Mouse (Mus musculus): Measurements from ENCODE around the gene Ndufs5. TPM values are rescaled to one million over a fixed set of nuclear protein-coding genes. Genes with fewer than 3 reads are reported as not detected.

Ndufs5 gene
- 246 and 263 TPM in 2 replicates for polyA plus RNA-seq (2015; fragmentation: Nextera tagmentation; extraction: Ambion mirVana)

- Histone ChIP-seq H3K9me3 (ENCODE audit: low read length) (no peaks in the 10 kb centered on the region), H3K36me3 (ENCODE audit: insufficient read depth, low read length) (peaks cover 6% of the 10 kb centered on the region; the same call in 1 of the 2 replicates), H3K4me3 (ENCODE audit: low read depth, low read length) (peak within 1 kb of the TSS; percentile 68), H3K27me3 (replicated peaks; ENCODE audit: insufficient read depth, low read length) (no peaks in the 10 kb centered on the region), H3K27ac (ENCODE audit: low read length) (peak within 1 kb of the TSS; percentile 64), H3K9ac (replicated peaks; ENCODE audit: low read depth) (peak within 1 kb of the TSS; percentile 75), H3K4me2 (replicated peaks; ENCODE audit: low read depth, low read length) (peak within 1 kb of the TSS; percentile 67), H3K4me1 (ENCODE audit: insufficient read depth, low read depth, low read length) (peaks cover 4% of the 10 kb centered on the region)
- ATAC-seq (peak; percentile 99), DNase-seq (ENCODE audit: low spot score) (peak; percentile 98)
- under 1% methylated on average over 40 of the region's 40 CpGs for WGBS
- TF ChIP-seq EP300 (IDR thresholded peaks at IDR 0.05): no peak
- no peak; the same call in 1 of the 2 replicates for TF ChIP-seq CTCF (IDR thresholded peaks at IDR 0.05)
These were observed at the start of gene Ndufs5 for GRCm38 (mm10) chr4:123717574-123718433. TSS of gene Ndufs5 (minus strand) at chr4:123718202.

GRCm38 (mm10) chr4:123765071-123765470 lies 47.1 kb upstream of the Ndufs5 start:
- no peak overlapping the region for H3K27ac ChIP-seq (ENCODE audit: low read length)
- 46% methylated on average over 6 of the region's 6 CpGs for WGBS
- H3K4me3 ChIP-seq (ENCODE audit: low read depth, low read length): no peak overlapping the region
- H3K9me3 ChIP-seq (ENCODE audit: low read length): no peaks in the 10 kb centered on the region
- H3K9ac ChIP-seq (replicated peaks; ENCODE audit: low read depth): no peak overlapping the region
- no peak overlapping the region for H3K4me2 ChIP-seq (replicated peaks; ENCODE audit: low read depth, low read length)
- no peaks in the 10 kb centered on the region for H3K27me3 ChIP-seq (replicated peaks; ENCODE audit: insufficient read depth, low read length)
- no peak for DNase-seq (ENCODE audit: low spot score)
- H3K4me1 ChIP-seq (ENCODE audit: insufficient read depth, low read depth, low read length): no peaks in the 10 kb centered on the region
- no peak for ATAC-seq
- H3K36me3 ChIP-seq (ENCODE audit: insufficient read depth, low read length): no peaks in the 10 kb centered on the region
- TF ChIP-seq CTCF (IDR thresholded peaks at IDR 0.05) (no peak), EP300 (IDR thresholded peaks at IDR 0.05) (no peak)

GRCm38 (mm10) chr4:123758306-123758705 lies 40.3 kb upstream of the Ndufs5 start:
- Histone ChIP-seq H3K27me3 (replicated peaks; ENCODE audit: insufficient read depth, low read length) (no peaks in the 10 kb centered on the region), H3K27ac (ENCODE audit: low read length) (no peak overlapping the region), H3K9me3 (ENCODE audit: low read length) (no peaks in the 10 kb centered on the region), H3K36me3 (ENCODE audit: insufficient read depth, low read length) (no peaks in the 10 kb centered on the region), H3K4me1 (ENCODE audit: insufficient read depth, low read depth, low read length) (no peaks in the 10 kb centered on the region), H3K4me2 (replicated peaks; ENCODE audit: low read depth, low read length) (no peak overlapping the region), H3K9ac (replicated peaks; ENCODE audit: low read depth) (no peak overlapping the region), H3K4me3 (ENCODE audit: low read depth, low read length) (no peak overlapping the region)
- TF ChIP-seq EP300 (IDR thresholded peaks at IDR 0.05) (no peak), CTCF (IDR thresholded peaks at IDR 0.05) (peak; percentile 64)
- 41% methylated on average over 4 of the region's 4 CpGs for WGBS
- peak; percentile 60 for DNase-seq (ENCODE audit: low spot score)
- peak; percentile 67 for ATAC-seq

- Histone ChIP-seq H3K9ac (replicated peaks; ENCODE audit: low read depth) (no peak overlapping the region; the same call in 1 of the 2 replicates), H3K9me3 (ENCODE audit: low read length) (no peaks in the 10 kb centered on the region), H3K4me3 (ENCODE audit: low read depth, low read length) (peak overlapping the region; percentile 94), H3K4me2 (replicated peaks; ENCODE audit: low read depth, low read length) (peak overlapping the region; percentile 73), H3K27ac (ENCODE audit: low read length) (no peak overlapping the region), H3K4me1 (ENCODE audit: insufficient read depth, low read depth, low read length) (peaks cover 3% of the 10 kb centered on the region; the same call in 1 of the 2 replicates), H3K36me3 (ENCODE audit: insufficient read depth, low read length) (no peaks in the 10 kb centered on the region), H3K27me3 (replicated peaks; ENCODE audit: insufficient read depth, low read length) (no peaks in the 10 kb centered on the region)
- TF ChIP-seq CTCF (IDR thresholded peaks at IDR 0.05): no peak
- TF ChIP-seq EP300 (IDR thresholded peaks at IDR 0.05): no peak
- WGBS: under 1% methylated on average over 8 of the region's 8 CpGs
- ATAC-seq (no peak), DNase-seq (ENCODE audit: low spot score) (peak; percentile 43)
These were observed 32.8 kb upstream of the Ndufs5 start for GRCm38 (mm10) chr4:123750707-123751312.

- Histone ChIP-seq H3K27me3 (replicated peaks; ENCODE audit: insufficient read depth, low read length) (no peaks in the 10 kb centered on the region), H3K27ac (ENCODE audit: low read length) (peak within 1 kb of the TSS; percentile 82), H3K4me3 (ENCODE audit: low read depth, low read length) (peak within 1 kb of the TSS; percentile 94), H3K36me3 (ENCODE audit: insufficient read depth, low read length) (no peaks in the 10 kb centered on the region), H3K9me3 (ENCODE audit: low read length) (no peaks in the 10 kb centered on the region), H3K4me1 (ENCODE audit: insufficient read depth, low read depth, low read length) (peaks cover 3% of the 10 kb centered on the region; the same call in 1 of the 2 replicates), H3K9ac (replicated peaks; ENCODE audit: low read depth) (peak within 1 kb of the TSS; percentile 97), H3K4me2 (replicated peaks; ENCODE audit: low read depth, low read length) (peak within 1 kb of the TSS; percentile 84)
- peak; percentile 98 for DNase-seq (ENCODE audit: low spot score)
- TF ChIP-seq EP300 (IDR thresholded peaks at IDR 0.05) (no peak), CTCF (IDR thresholded peaks at IDR 0.05) (peak; percentile 71)
- peak; percentile 99 for ATAC-seq
- WGBS: 0% methylated on average over 31 of the region's 46 CpGs
These were observed 32.2 kb upstream of the Ndufs5 start, which contains the start of gene Akirin1 for GRCm38 (mm10) chr4:123750152-123750651. TSS of gene Akirin1 (minus strand) at chr4:123750345.
